Mouse (Mus musculus) limb, embryonic 13.5 days (tissue): ENCODE results near the gene Gm49322. TPM values are rescaled to one million over a fixed set of nuclear protein-coding genes. Genes with fewer than 3 reads are reported as not detected.

Experiments used
- ATAC-seq: fragments of 200-750 bp; cut with Nextera tagmentation; 2 replicates; pipeline ENCODE4 v1.8.0; 2017; ENCODE audit warnings: low read depth, moderate number of reproducible peaks, moderate TSS enrichment; ENCODE audit not compliant: low FRiP score
- H3K27ac ChIP-seq: fragments of 300-500 bp; sonication (generic); 2 replicates; pipeline ENCODE4 v1.5.1; 2015; ENCODE audit warnings: inconsistent platforms, mild to moderate bottlenecking, moderate library complexity
- H3K27me3 ChIP-seq: fragments of 300-500 bp; sonication (generic); 2 replicates; pipeline ENCODE4 v1.6.1; 2015; ENCODE audit warnings: mild to moderate bottlenecking, inconsistent platforms
- H3K36me3 ChIP-seq: fragments of 300-500 bp; sonication (generic); 2 replicates; pipeline ENCODE4 v1.6.1; 2015; ENCODE audit warnings: inconsistent platforms, mild to moderate bottlenecking, moderate library complexity
- H3K4me1 ChIP-seq: fragments of 300-500 bp; sonication (generic); 2 replicates; pipeline ENCODE4 v1.6.1; 2015; ENCODE audit warnings: inconsistent platforms
- H3K4me2 ChIP-seq: fragments of 300-500 bp; sonication (generic); replicated peaks from 2 replicates; pipeline ENCODE4 v1.6.1; 2015; ENCODE audit warnings: inconsistent platforms, mild to moderate bottlenecking, moderate library complexity
- H3K4me3 ChIP-seq: fragments of 300-500 bp; sonication (generic); 2 replicates; pipeline ENCODE4 v1.5.1; 2015; ENCODE audit warnings: moderate library complexity, mild to moderate bottlenecking, inconsistent platforms
- H3K9ac ChIP-seq: fragments of 300-500 bp; sonication (generic); 2 replicates; pipeline ENCODE4 v1.6.1; 2015; ENCODE audit warnings: mild to moderate bottlenecking, inconsistent platforms
- H3K9me3 ChIP-seq: fragments of 300-500 bp; sonication (generic); 2 replicates; pipeline ENCODE4 v1.6.1; 2016; ENCODE audit warnings: inconsistent platforms
- WGBS: fragments of 180-500 bp; shearing (Covaris S2); methylation state at CpG from one replicate; pipeline ENCODE4 v1.1.7; 2015; 5-methylcytosine and 5-hydroxymethylcytosine counted together
- microRNA-seq: library from miRNA; unstranded; fragments of <30 nt; microRNA quantifications from one replicate; pipeline ENCODE4, GENCODE M21; 2016
- polyA plus RNA-seq: library from polyadenylated mRNA; unstranded; fragments of >200 nt; fragmentation: Nextera tagmentation; extraction: Ambion mirVana; gene quantifications from 2 replicates; pipeline ENCODE4 v1.2.1, GENCODE M21; 2015

Gm49322 gene
- polyA plus RNA-seq, 1 experiment from 2014 or later: 5.6 TPM

DNA sequence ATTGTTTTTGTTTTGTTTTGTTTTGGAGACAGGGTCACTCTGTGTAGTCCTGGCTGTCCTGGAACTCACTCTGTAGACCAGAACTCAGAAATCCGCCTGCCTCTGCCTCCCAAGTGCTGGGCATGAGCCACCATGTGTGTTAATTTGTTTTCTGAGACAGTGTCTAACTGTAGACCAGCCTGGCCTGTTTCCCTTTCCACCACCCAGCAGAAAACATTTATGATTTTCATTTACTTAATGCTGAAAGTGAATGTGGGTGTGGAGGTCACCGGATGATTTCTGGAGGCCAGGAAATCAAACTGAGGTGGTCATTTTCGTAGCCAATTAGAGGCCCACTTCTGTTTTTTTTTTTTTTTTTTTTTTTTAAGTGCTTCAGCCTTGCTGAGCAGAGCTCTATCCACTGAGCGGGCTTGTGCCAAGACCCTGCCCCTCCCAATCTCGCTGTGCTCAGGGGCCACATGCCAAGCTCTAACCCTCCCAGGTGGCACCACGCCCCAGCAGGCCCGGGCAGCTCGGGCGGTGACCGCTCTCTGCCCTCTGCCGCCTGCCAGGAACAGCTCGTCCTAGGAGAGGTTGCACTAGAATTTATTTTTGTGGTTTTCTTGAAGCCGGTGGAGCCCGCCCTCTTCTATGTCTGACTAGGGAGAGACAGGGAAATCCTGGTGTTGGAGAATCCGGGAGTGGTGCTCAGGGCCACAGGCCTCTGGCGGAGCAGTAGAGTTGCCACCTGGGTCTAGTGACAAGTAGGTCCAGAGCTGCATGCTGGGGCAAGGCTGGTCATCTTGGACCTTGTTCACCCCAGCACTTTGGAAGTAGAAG is 58.6 kb downstream of the Gm49322 start:
- Histone ChIP-seq H3K36me3 (peaks cover 40% of the 10 kb centered on the region), H3K9ac (peak overlapping the region; percentile 26; the same call in 1 of the 2 replicates), H3K27me3 (no peaks in the 10 kb centered on the region), H3K4me1 (peaks cover 33% of the 10 kb centered on the region), H3K9me3 (no peaks in the 10 kb centered on the region), H3K27ac (peak overlapping the region; percentile 79), H3K4me2 (peak overlapping the region; percentile 46), H3K4me3 (no peak overlapping the region)
- peak; percentile 48; the same call in 1 of the 2 replicates for ATAC-seq
- WGBS: 27% methylated on average over 16 of the region's 16 CpGs

DNA sequence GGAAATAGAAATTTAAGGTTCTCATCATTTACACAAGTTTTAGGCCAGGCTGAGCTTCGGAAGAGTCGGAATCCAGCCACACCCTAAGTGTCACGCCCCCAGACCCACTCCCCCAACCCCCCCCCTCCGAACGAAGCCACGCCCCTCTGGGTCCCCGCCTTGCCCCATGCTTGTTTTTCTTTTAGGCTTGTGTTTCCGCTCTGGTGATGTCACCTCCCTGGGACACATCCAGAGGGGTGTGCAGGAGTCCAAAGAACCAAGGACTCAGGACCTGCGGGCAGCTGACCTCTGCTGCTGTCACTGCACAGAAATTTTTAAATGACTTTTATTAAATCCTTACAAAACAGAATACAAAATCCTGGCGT is 59.2 kb downstream of the Gm49322 start:
- peak overlapping the region; percentile 26 for H3K9ac ChIP-seq
- H3K4me3 ChIP-seq: no peak overlapping the region
- H3K36me3 ChIP-seq: peaks cover 46% of the 10 kb centered on the region
- H3K4me1 ChIP-seq: peaks cover 33% of the 10 kb centered on the region
- no peaks in the 10 kb centered on the region for H3K27me3 ChIP-seq
- H3K9me3 ChIP-seq: no peaks in the 10 kb centered on the region
- H3K27ac ChIP-seq: peak overlapping the region; percentile 79
- 18% methylated on average over 10 of the region's 10 CpGs for WGBS
- peak overlapping the region; percentile 46 for H3K4me2 ChIP-seq
- ATAC-seq: 0 out of 2 replicates have a peak, but pooled peaks have one; percentile 13

Small RNAs within 50 kb of the gene (microRNA-seq; reads per million reads assigned to microRNA genes)
- not detected for gene Mir6912

Other genes starting within 250 kb of the Gm49322 start
- gene Plk5, start 249.6 kb upstream of the Gm49322 start, polyA plus RNA-seq: 1.2 and 2.2 TPM in 2 replicates
- gene Mex3d, start 218.4 kb upstream of the Gm49322 start, polyA plus RNA-seq: 9.2 and 9.5 TPM in 2 replicates
- 276 and 288 TPM in 2 replicates for gene Mbd3, start 206.5 kb upstream of the Gm49322 start, polyA plus RNA-seq
- 443 and 459 TPM in 2 replicates for gene Uqcr11, start 199.2 kb upstream of the Gm49322 start, polyA plus RNA-seq
- 153 and 157 TPM in 2 replicates for gene Tcf3, start 172.4 kb upstream of the Gm49322 start, polyA plus RNA-seq
- gene Onecut3, start 111.2 kb upstream of the Gm49322 start, polyA plus RNA-seq: not detected in 2 replicates
- 0.29 and 0.33 TPM in 2 replicates for gene Atp8b3, start 66.9 kb upstream of the Gm49322 start, polyA plus RNA-seq
- gene Rexo1, start 44.5 kb upstream of the Gm49322 start, polyA plus RNA-seq: 28.3 and 28.7 TPM in 2 replicates
- gene Klf16, start 28.7 kb upstream of the Gm49322 start, polyA plus RNA-seq: 9.3 and 10.0 TPM in 2 replicates
- gene Abhd17a, start 15.7 kb upstream of the Gm49322 start, polyA plus RNA-seq: 80.9 and 83.0 TPM in 2 replicates
- 83.9 and 92.0 TPM in 2 replicates for gene Scamp4, start 3.1 kb upstream of the Gm49322 start, polyA plus RNA-seq
- 7.6 and 8.8 TPM in 2 replicates for gene Adat3, start 3.1 kb upstream of the Gm49322 start, polyA plus RNA-seq
- gene Csnk1g2, start 16.8 kb downstream of the Gm49322 start, polyA plus RNA-seq: 148 and 159 TPM in 2 replicates
- gene Btbd2, start 51.0 kb downstream of the Gm49322 start, polyA plus RNA-seq: 77.8 and 83.5 TPM in 2 replicates
- gene Mknk2, start 72.1 kb downstream of the Gm49322 start, polyA plus RNA-seq: 86.1 and 87.8 TPM in 2 replicates
- 55.3 and 55.7 TPM in 2 replicates for gene Mob3a, start 96.0 kb downstream of the Gm49322 start, polyA plus RNA-seq
- 24.2 and 25.6 TPM in 2 replicates for gene Izumo4, start 96.2 kb downstream of the Gm49322 start, polyA plus RNA-seq
- 74.5 and 80.0 TPM in 2 replicates for gene Ap3d1, start 136.2 kb downstream of the Gm49322 start, polyA plus RNA-seq
- 19.2 and 20.2 TPM in 2 replicates for gene Dot1l, start 149.2 kb downstream of the Gm49322 start, polyA plus RNA-seq
- gene Sf3a2, start 192.2 kb downstream of the Gm49322 start, polyA plus RNA-seq: 73.0 and 77.4 TPM in 2 replicates
- gene Plekhj1, start 192.6 kb downstream of the Gm49322 start, polyA plus RNA-seq: 127 and 128 TPM in 2 replicates
- not detected in 2 replicates for gene Amh, start 199.2 kb downstream of the Gm49322 start, polyA plus RNA-seq
- gene Jsrp1, start 207.5 kb downstream of the Gm49322 start, polyA plus RNA-seq: 4.5 and 5.2 TPM in 2 replicates
- gene Oaz1, start 220.6 kb downstream of the Gm49322 start, polyA plus RNA-seq: 1,885 and 1,910 TPM in 2 replicates
- gene Lingo3, start 238.0 kb downstream of the Gm49322 start, polyA plus RNA-seq: 0.92 and 1.3 TPM in 2 replicates
- gene Lsm7, start 249.2 kb downstream of the Gm49322 start, polyA plus RNA-seq: 310 and 314 TPM in 2 replicates
- gene Sppl2b, start 249.3 kb downstream of the Gm49322 start, polyA plus RNA-seq: 49.0 and 54.1 TPM in 2 replicates